Mouse (Mus musculus) megakaryocyte-erythroid progenitor cell, adult 5-6 weeks (primary cell): ENCODE results near the gene Gm44973. TPM values are rescaled to one million over a fixed set of nuclear protein-coding genes. Genes with fewer than 3 reads are reported as not detected.
"Not testable (repeated sequence)": the region's sequence is repeated elsewhere in the genome, so short reads cannot be mapped to it uniquely, and the experiment has no call there.

Experiments
- ATAC-seq: replicated peaks from 2 replicates; pipeline ENCODE4 v1.8.0; 2016; ENCODE audit warnings: mild to moderate bottlenecking, inconsistent platforms; ENCODE audit not compliant: severe bottlenecking, poor library complexity, low FRiP score, low TSS enrichment
- total RNA-seq, 2 experiments: library from RNA; stranded (forward) in 1 of 2; stranded (reverse) in 1 of 2; fragments of 200-1000, 215-1000 nt in 1 of 2; fragments of >200 nt in 1 of 2; fragmentation: Nextera tagmentation in 1 of 2; gene quantifications; 2 replicates each; pipeline ENCODE4 v1.2.3; 2014 to 2017

Gm44973 gene
- total RNA-seq (2014; fragmentation: Nextera tagmentation) (2.6 TPM in 1 of 2 replicates, not detected in the other), total RNA-seq (2017) (not detected in 2 replicates)

DNA sequence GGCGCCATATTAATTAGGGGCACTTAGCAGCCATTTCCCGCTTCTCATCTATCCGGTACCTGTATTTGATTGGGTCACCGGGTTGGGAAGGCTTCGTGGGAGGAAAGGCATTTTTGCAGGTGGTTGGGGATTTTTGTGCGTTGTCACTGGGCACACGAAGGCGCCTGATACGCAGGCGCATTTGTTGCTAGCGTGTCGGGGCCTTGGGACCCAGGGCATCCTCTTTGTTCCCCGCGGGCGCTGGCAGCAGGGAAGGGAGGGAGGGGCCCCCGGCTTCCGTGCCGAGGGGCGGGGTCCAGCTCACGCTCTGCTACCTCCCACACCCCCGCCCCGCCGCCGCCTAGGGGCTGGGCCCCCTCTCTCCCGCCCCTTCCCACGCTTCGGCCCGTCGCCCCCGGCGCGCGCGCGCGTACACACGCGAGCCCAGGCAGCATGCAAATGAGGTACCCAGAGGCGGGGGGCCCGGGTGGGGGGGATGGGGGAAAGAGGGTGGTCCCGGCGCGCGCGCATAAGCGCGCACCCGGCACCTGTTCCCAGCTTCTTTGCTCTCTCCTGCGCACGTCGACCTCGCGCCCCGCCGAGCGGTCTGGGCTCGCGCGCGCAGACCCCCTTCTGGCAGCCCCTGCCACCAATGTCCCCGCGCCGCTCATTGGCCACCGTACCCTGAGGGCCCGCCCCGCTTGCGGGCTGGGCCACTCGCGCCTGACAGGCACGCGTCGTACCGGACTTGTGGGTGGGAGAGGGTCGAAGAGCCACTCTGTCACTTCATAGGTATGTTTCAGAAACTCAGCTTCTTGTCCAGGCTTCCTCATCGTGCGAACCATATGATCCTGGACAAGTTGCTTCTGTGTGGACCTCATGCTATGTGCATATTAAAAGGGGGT lies at the start of gene Gm44973:
Gm44973 (plus strand) TSS at position 379 of the 884 bp plus-strand sequence.
- ATAC-seq: peak; percentile 62

DNA sequence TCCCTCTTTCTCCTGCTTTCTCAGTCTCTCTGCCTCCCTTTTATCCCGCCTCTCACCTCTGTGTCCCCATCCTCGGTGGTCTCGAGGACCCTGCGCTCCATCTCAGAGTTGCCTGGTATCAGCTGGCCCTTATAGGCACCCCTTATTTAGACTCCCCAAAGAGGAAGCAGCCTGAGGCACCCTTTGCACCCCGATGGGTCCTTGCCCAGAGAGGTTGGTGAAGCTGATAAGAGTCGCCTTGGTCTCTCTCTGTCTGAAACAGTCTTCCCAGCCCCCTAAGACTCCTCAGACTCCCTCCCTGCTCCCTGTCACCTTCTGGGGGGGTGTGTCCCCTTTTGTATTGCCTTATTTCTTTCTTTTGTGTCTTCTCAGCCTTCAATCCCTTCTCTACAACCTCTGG lies 44.2 kb upstream of the Gm44973 start, which contains the start of gene Sbk3:
Sbk3 (minus strand) TSS at position 101 of the 400 bp plus-strand sequence.
- no peak for ATAC-seq

DNA sequence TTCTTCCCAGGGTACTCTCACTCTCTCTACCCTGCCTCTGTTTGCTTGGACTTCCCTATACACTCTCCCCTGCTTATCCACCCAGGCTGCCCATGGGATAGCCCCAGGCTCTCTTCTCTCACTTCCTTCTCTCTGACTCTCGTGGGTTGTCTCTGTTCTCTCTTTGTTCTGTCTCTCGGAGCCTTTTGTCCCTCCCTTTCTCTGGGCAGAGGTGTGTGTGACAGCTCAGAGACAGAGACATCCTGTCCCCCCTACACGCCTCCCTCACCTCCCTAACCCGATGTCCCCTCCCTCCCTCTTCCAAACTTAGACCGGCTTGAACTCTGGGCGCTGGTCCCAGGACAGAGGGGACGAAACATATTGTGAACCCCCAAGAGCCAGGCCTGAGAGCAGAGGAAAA lies 43.6 kb upstream of the Gm44973 start:
- ATAC-seq: no peak

DNA sequence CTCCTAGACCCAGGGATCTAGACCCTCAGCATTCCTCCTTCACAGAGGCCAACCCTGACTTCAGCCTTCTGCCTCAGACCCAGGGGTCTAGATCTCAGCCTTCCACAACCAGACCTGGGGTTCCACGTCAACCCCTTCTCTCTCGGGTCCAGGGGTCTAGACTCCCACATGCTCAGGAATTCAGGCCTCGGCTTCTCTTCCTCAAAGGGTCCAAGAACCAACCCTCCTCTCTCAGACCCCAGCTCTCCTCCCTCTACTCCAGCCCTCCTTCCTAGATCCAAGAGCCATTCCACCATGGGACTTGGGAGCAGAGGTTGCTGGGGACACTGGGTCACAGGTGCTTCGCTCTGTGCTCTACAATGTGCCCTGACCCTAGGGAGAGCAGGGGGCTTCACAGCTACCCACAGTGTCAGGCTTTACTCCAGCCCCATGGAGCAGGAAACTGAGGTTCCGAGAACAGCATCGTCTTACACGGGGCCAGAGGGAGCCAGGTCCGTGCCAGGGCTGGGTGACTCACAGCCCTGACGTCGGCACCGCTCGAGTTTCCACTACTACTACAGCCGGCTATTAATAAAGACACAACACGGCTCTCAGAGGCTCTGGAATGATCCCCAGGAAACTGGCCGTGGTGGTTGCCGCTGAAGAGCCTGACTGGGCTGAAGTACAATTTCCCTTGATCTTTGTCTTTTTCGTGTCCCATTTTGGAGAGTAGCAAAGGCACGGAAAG lies 42.8 kb upstream of the Gm44973 start:
- ATAC-seq: no peak

DNA sequence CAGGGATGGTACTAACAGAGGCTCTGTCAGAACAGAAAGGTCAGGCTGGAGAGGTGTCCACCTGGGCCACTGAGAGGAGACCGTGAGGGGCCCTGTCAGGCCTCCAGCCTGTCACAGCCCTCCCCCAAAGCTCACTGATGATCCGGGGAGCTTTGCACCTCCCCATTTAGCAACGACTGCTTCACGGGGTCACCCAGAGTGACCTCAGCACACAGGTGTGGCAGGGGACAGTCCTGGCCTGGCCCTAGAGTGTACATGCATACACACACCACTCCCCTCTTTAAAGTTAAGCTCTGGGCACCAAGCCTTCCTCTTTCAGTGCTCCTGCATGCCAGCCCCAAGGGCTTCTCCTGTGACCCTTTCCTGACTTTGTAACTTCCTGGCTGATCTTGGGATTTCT lies 39.8 kb upstream of the Gm44973 start:
- ATAC-seq: no peak

DNA sequence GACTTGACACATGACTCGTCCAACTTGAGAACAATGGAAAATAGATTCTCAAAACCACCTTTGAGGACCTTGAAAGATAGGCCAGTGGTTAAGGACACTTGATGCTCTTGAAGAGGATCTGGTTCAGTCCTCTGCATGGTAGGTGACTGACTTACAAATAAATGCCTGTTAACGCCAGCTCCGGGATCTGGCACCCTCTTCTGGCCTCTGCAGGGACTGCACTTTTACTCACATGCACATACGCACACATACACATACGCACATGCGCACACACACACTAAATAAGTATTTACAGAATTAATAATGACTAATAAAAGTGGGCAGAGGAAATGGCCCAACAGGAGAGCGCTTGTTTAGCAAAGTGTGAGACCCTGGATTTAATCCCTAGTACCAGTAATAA lies 38.5 kb upstream of the Gm44973 start:
- no peak for ATAC-seq

DNA sequence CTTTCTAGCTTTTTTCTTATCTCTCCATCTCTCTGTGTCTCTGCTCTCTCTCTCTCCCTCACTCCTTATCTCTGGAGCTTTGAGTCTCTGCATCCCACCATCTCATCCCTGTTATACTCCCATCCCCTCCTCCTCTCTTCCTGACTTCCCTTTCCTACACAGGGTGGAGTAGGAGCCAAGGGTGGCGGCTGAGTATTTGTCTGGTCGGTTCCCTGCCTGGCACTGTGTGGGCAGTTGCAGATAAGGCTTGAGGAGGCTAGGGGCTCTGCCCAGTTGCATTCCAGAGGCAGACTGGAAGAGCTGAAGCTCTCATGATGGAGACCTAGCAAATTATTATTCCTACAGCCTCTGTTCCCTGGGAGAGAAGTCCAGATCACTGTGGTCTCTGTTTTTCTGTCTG lies 27.0 kb upstream of the Gm44973 start:
- ATAC-seq: no peak

DNA sequence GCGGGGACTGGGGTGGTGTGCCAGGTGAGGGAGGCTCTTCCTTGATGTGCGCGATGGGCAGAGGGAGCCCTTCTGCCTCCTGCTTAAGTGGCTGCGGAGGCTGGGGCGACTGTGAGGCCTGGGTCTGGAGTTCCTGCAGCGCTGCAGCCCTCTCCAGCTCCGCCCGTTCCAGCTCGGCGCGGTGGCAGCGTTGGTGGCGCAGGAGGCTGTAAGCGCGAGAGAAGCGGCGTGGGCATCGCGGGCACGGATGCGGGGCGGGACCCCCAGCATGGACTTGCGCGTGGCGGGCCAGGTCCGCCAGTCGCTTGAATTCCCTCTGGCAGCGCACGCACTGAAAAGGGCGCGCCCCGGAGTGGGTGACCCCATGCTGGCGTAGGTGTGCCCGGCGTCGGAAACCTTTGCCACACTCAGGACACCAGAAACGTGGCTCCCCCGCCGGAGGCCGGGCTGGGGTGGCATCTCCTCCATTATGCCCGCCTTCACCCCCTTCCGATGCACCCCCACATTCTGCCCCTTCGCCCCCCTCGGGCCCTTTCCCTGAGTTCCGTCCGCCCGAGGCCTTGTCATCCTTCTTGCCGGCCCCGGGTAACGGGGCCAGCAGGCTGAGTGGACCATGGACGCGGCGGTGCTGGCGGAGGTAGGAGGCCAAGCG lies 21.8 kb upstream of the Gm44973 start:
- no peak for ATAC-seq

DNA sequence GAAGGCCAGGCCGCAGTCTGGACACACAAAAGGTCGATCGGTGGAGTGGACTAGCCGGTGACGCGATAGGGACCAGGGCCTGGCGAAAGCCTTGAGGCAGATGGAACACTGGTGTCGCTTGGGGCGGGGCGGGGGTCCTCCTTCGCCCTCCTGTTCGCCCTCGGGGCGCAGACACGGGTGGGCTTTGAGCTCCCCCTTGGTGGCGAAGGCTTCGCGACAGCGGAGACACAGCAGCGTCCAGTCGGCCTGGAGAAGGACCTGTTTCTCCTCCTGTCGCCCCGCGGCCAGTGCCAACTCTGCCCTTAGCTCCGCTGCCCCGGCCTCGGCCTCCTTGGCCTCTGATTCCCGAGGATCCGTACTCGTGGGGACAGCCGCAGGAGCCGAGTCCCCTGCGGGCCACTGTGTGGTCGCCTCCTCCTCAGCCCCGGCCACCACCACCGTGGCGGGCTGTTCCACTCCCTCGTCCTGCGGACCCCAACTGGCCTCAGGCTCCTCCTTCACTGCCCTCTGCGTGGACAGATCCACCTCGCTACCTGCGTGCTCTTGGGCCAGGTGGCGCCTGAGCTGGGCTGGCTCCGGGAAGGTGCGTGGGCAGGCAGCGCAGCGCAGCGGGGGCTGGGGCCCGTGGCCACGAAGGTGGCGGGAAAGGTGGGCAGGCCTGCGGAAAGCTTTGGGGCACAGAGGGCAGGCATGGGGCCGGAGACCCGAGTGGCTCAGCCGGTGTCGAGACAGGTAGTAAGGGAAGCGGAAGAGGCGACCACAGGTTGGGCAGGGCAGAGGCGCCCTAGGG lies 21.1 kb upstream of the Gm44973 start:
- no peak for ATAC-seq

DNA sequence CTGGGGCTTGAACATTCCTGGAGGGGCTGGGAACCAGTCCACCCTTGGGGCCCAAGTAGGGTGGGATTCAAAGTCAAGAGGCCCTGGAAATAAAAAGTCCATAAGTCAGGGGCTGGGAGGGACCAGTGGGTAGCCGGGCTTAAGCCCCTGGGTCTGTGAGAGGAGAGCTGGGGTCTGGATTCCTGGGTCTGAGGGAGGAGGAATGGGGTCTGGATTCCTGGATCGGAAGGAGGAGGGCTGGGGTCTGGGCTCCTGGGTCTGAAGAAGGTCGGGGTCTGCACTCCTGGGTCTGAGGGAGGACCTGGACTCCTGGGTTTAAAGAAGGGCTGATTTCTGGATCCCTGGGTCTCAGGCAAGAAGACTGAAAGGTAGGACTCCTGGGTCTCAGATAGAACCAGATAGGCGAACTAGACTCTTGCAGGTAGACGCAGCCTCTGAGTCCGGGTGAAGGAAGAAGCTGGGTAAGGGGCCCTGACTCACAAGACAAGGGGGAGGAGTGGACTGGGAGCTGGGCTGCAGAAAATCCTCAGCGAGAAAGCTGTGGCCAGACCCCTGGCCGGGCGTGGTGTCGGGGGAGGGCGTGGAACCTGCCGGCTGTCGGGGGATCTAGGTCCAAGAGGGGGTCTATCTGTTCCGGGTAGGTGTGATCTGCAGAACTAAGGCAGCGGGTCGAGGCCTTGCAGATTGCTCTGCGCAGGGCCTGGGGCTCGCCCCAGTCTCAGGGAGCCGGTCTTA lies 19.9 kb upstream of the Gm44973 start:
- ATAC-seq: 0 out of 2 replicates have a peak, but pooled peaks have one; percentile 5

DNA sequence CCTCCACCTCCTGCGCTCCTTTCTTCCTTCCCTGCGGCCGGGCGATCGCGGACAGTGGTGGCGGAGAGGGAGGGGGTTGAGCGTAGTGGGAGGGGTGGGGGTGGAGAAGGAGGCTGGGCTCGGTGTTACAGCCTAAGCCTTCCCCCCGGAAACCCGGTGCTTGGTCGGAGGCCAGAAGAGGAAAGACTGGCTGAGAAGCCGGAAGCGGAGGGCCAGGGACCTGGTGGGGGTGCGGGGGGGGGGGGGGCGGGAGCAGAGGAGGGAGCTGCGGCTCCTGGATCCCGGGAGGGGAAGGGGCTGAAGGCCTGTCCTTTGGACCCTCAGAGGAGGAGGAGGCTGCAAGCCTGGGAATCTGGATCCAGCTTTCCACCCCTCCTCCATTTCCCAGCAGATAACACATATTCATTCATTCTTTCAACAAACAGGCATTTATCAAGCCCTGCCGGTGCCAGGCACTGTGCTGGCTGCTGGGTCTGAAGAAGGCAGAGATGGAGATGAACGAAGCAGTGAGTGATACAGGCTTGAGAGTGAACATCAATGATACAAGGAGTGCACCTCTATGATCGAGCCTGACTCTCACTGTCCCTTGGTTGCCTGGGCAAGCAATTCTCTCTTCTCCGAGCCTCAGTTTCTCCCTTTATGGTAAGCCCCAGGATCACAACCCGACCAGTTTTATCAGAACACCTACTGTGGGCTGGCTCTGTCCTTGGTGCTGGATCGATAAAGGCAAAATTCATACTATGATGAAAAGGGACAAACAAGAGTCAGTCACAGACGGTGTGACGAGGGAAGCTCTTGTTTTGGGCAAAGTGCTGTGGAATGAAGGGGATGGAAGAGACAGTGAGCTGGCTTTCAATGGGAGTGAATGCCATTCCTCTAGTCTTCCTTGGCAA lies 19.0 kb upstream of the Gm44973 start, which contains the start of gene Zfp579:
Zfp579 (minus strand) TSS at position 156 of the 893 bp plus-strand sequence.
- peak; percentile 48; the same call in 1 of the 2 replicates for ATAC-seq

DNA sequence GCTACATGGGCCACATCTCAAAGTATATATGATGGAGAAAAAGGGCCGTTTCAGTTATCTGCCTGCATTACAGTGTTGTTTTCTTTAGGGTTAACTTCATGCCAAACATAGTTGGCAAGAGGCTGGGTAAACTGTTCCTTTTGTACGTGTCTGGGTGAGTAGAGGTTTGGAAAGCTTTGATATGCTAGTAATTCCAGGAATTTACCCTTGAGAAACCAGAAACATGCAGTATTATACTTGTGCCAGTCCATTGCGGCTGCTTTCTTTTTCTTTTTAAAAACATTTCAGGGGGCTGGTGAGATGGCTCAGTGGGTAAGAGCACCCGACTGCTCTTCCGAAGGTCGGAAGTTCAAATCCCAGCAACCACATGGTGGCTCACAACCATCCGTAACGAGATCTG lies 18.4 kb upstream of the Gm44973 start:
- ATAC-seq: no peak

DNA sequence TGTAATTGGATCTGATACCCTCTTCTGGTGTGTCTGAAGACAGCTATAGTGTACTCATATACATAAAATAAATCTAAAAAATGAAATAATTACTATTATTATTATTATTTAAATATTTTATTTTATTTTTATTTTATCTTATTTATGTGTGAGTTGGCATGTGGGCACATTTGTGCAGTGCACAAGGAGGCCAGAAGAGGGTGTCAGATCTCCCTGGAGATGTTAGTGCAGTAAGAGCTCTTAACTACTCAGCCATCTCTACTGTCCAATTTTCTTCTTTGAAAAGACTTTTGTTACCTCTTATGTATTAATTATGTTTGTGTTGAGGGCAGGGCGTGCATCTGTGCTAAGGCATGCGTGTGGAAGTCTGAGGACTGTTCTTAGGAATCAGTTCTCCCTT lies 15.4 kb upstream of the Gm44973 start:
- peak; percentile 49; the same call in 1 of the 2 replicates for ATAC-seq

DNA sequence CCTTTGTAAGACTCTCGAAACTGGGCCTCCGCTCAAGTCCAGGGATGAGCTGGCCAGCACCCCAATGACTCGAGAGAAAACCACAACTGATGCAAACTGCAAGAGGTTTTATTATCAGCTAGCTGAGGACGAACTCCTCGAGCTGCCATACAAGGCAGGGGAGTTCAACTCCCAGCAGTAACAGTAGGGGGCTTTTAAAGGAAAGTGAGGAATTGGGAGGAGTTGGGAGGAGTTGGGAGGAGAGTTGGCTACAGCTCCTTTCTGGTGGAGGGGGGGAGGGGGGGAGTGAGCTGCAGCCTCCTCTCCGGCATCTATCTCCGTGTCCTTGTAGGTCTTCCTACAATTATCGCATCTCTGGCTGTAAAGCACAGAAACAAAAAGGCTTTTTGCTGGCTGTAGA lies 12.4 kb upstream of the Gm44973 start:
- not testable (repeated sequence) for ATAC-seq

DNA sequence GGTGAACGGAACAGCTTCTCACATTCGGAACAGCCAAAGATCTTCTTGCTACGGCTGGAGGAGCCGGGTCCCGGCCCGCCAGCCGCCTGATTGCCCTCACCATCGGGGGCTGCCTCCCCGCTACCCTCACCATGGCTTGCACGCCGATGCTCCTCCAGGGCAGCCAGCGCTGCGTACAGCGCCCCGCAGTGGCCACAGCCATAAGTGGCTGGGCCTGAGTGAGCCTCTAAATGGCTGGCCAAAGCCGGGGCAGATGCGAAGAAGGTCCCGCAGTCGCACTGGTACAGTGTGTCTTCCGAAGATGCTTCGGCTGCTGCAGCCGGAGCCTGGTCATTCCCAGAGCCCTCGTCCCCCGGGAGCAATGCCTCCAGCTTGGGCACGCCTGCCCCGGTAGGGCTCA lies 7.1 kb upstream of the Gm44973 start:
- no peak for ATAC-seq

DNA sequence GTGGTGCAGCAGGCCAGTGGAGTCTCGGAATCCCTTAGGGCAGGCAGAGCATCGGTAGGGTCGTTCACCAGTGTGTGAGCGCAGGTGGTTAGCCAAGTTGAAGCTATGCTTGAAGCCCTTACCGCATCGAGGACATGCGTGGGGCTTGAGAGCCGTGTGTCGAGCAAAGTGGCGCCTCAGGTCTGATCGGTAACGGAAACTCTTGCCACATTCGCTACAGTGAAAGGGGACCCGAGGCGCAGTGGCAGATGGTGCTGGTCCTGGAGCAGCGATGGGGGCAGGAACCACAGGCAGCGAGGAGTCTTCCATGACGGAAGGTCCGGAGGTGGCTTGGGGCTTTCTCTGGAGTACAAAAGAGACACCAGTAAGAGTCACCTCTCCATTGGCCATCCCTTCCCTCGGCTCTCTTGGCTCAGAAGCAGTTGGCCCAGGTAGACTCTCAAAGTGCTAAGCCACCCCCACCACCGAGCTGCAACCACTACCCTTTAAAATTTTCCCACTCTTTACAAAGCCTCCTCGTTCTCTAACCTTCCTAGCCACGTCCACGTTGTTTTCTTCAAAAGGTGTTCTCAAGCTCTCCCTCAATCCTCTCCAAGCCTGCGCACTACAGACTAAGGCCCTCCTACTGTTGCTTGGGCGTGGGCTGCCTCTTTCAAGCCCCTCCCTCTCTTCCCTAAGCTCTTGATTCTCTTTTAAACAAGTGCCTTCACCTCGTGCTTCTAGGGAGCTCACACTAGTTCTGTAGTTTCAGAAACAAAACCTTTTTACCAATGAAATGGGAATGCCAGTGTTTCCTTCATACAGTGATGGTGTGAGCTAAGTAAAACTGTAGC lies 2.4 kb upstream of the Gm44973 start:
- no peak for ATAC-seq
